8 mouse cellular contexts compared by ENCODE assay signal in genomic region chr2:156392461-156393154, GRCm38 (mm10). TPM values are rescaled to one million over a fixed set of nuclear protein-coding genes. Genes with fewer than 3 reads are reported as not detected.
A peak's percentile ranks its signal among the peaks of the same experiment; 100 is the strongest.
DNase-seq lines count a peak whose midpoint lies in the region; ATAC-seq and TF ChIP-seq lines count a peak whose summit lies in the region.
"Not testable (repeated sequence)": the region's sequence is repeated elsewhere in the genome, so short reads cannot be mapped to it uniquely, and the experiment has no call there.

No protein-coding gene starts in this region.

- WGBS in heart, embryonic 14.5 days: 0% methylated on average over 8 of the region's 63 CpGs
- WGBS in liver, embryonic 14.5 days (ENCODE audit: insufficient replicate concordance): 0% methylated on average over 5 of the region's 63 CpGs
- WGBS in stomach, embryonic 15.5 days: 0% methylated on average over 12 of the region's 63 CpGs

- DNase-seq in B cell, adult 2 months: peak; percentile 75 to 79
- peak; percentile 94 for DNase-seq in brain, adult 2 months (ENCODE audit: low read depth, low spot score)
- peak; percentile 87 for DNase-seq in kidney, postnatal 14 days
- DNase-seq in liver, embryonic 14.5 days (ENCODE audit: low read depth in 3 of 3, low spot score in 3 of 3): peak; percentile 67 to 80 (median 77)
- DNase-seq in neural tube, embryonic 10.5 days (ENCODE audit: extremely low spot score, low spot score): peak; percentile 77

- not testable (repeated sequence) for H3K27me3 ChIP-seq in heart, embryonic 14.5 days (ENCODE audit: control insufficient read depth, insufficient read depth, low read length); liver, embryonic 14.5 days (ENCODE audit: control insufficient read depth, insufficient read depth, low read length); stomach, embryonic 15.5 days (replicated peaks)

- H3K27ac ChIP-seq in heart, embryonic 14.5 days (replicated peaks in 1 of 2; ENCODE audit: control insufficient read depth in 1 of 2, insufficient read depth in 1 of 2, low read depth in 2 of 2, low read length in 2 of 2): 0 out of 4 replicates have a peak overlapping the region, but pooled peaks of 1 of the 2 experiments have one; percentile 57
- not testable (repeated sequence) for H3K27ac ChIP-seq in liver, embryonic 14.5 days; stomach, embryonic 15.5 days

- not testable (repeated sequence) for TF ChIP-seq CTCF in liver, embryonic 14.5 days (IDR thresholded peaks at IDR 0.05; ENCODE audit: low read depth)

- H3K4me2 ChIP-seq in heart, embryonic 14.5 days (ENCODE audit: low read length): peak overlapping the region; percentile 59
- peak overlapping the region; percentile 58 for H3K4me2 ChIP-seq in liver, embryonic 14.5 days (ENCODE audit: low read depth)
- H3K4me2 ChIP-seq in stomach, embryonic 15.5 days: peak overlapping the region; percentile 34; the same call in 1 of the 2 replicates

- H3K36me3 ChIP-seq in heart, embryonic 14.5 days (ENCODE audit: control insufficient read depth, insufficient read depth, low read length); liver, embryonic 14.5 days (replicated peaks; ENCODE audit: control insufficient read depth, insufficient read depth, low read depth); stomach, embryonic 15.5 days: not testable (repeated sequence)

- H3K4me3 ChIP-seq in heart, embryonic 14.5 days (ENCODE audit: control insufficient read depth in 1 of 2, insufficient read depth in 1 of 2, low read depth in 1 of 2, low read length in 2 of 2): peak overlapping the region; percentile 38 to 41
- peak overlapping the region; percentile 18 to 58; a peak in 2 of 4 replicates for H3K4me3 ChIP-seq in liver, embryonic 14.5 days (ENCODE audit: insufficient read depth in 1 of 2, low read depth in 2 of 2, low read length in 2 of 2)
- H3K4me3 ChIP-seq in stomach, embryonic 15.5 days (replicated peaks): peak overlapping the region; percentile 38

- not testable (repeated sequence) for H3K4me1 ChIP-seq in heart, embryonic 14.5 days (ENCODE audit: control insufficient read depth in 2 of 2, insufficient read depth in 2 of 2, low read length in 2 of 2); liver, embryonic 14.5 days (replicated peaks; ENCODE audit: control insufficient read depth in 2 of 2, insufficient read depth in 2 of 2, low read length in 1 of 2); stomach, embryonic 15.5 days

- not testable (repeated sequence) for TF ChIP-seq EP300 in liver, embryonic 14.5 days (IDR thresholded peaks at IDR 0.05; ENCODE audit: low read depth)

- peak overlapping the region; percentile 60; the same call in 1 of the 2 replicates for H3K9ac ChIP-seq in heart, embryonic 14.5 days (ENCODE audit: low read length)
- peak overlapping the region; percentile 47; the same call in 1 of the 2 replicates for H3K9ac ChIP-seq in liver, embryonic 14.5 days (replicated peaks)
- not testable (repeated sequence) for H3K9ac ChIP-seq in stomach, embryonic 15.5 days

- peak; percentile 94 for ATAC-seq in erythroblast, adult 5-6 weeks (replicated peaks; ENCODE audit: low FRiP score, poor library complexity, severe bottlenecking)
- ATAC-seq in heart, embryonic 14.5 days (ENCODE audit: insufficient number of reproducible peaks, insufficient read depth, low FRiP score, low read depth): peak; percentile 87
- peak; percentile 90 for ATAC-seq in liver, embryonic 14.5 days (ENCODE audit: insufficient read depth)
- peak; percentile 92 for ATAC-seq in stomach, embryonic 15.5 days (ENCODE audit: insufficient read depth, low FRiP score, low read depth)

- not testable (repeated sequence) for H3K9me3 ChIP-seq in heart, embryonic 14.5 days (ENCODE audit: control insufficient read depth, low read length); liver, embryonic 14.5 days (ENCODE audit: control insufficient read depth, low read length); stomach, embryonic 15.5 days

RNA-seq across cellular contexts. Expression of gene Epb41l1, which starts 28.1 kb away (rescaled TPM):
- under 0.01 and 2.5 TPM in 2 replicates for total RNA-seq in erythroblast, adult 5-6 weeks (2015; ENCODE audit: low replicate concordance)
- 0.34 and 0.84 TPM in 2 replicates for total RNA-seq in erythroblast, adult 5-6 weeks (2017; ENCODE audit: low replicate concordance)
- polyA plus RNA-seq in heart, embryonic 14.5 days (2014; fragmentation: Nextera tagmentation; extraction: Ambion mirVana): 1.4 and 1.6 TPM in 2 replicates
- polyA plus RNA-seq in liver, embryonic 14.5 days (2012; rRNA removed): 2.5 and 2.7 TPM in 2 replicates
- polyA plus RNA-seq in liver, embryonic 14.5 days (2014; fragmentation: Nextera tagmentation; extraction: Ambion mirVana): 0.46 and 0.58 TPM in 2 replicates
- 3.0 and 3.3 TPM in 2 replicates for polyA plus RNA-seq in stomach, embryonic 15.5 days (2015; fragmentation: Nextera tagmentation; extraction: Ambion mirVana)
